Mouse (Mus musculus) embryonic facial prominence, embryonic 15.5 days (tissue): ENCODE results near the gene Fam208b. TPM values are rescaled to one million over a fixed set of nuclear protein-coding genes. Genes with fewer than 3 reads are reported as not detected.

Source experiments
- ATAC-seq: fragments of 200-750 bp; cut with Nextera tagmentation; 2 replicates; pipeline ENCODE4 v1.8.0; 2017; ENCODE audit warnings: low read depth, moderate TSS enrichment; ENCODE audit not compliant: insufficient number of reproducible peaks, low FRiP score, low TSS enrichment
- H3K27ac ChIP-seq: fragments of 300-500 bp; sonication (generic); replicated peaks from 2 replicates; pipeline ENCODE4 v1.5.1; 2015; ENCODE audit warnings: mild to moderate bottlenecking, inconsistent platforms
- H3K27me3 ChIP-seq: fragments of 300-500 bp; sonication (generic); 2 replicates; pipeline ENCODE4 v1.6.1; 2015; ENCODE audit warnings: inconsistent platforms
- H3K36me3 ChIP-seq: fragments of 300-500 bp; sonication (generic); 2 replicates; pipeline ENCODE4 v1.6.1; 2015; ENCODE audit warnings: mild to moderate bottlenecking, inconsistent platforms
- H3K4me1 ChIP-seq: fragments of 300-500 bp; sonication (generic); 2 replicates; pipeline ENCODE4 v1.6.1; 2015; ENCODE audit warnings: inconsistent platforms
- H3K4me2 ChIP-seq: fragments of 300-500 bp; sonication (generic); replicated peaks from 2 replicates; pipeline ENCODE4 v1.6.1; 2015; ENCODE audit warnings: mild to moderate bottlenecking, inconsistent platforms
- H3K4me3 ChIP-seq: fragments of 300-500 bp; sonication (generic); replicated peaks from 2 replicates; pipeline ENCODE4 v1.5.1; 2015; ENCODE audit warnings: mild to moderate bottlenecking, inconsistent platforms
- H3K9ac ChIP-seq: fragments of 300-500 bp; sonication (generic); 2 replicates; pipeline ENCODE4 v1.6.1; 2015; ENCODE audit warnings: inconsistent platforms
- H3K9me3 ChIP-seq: fragments of 300-500 bp; sonication (generic); replicated peaks from 2 replicates; pipeline ENCODE4 v1.6.1; 2016; ENCODE audit warnings: inconsistent platforms
- WGBS: fragments of 180-500 bp; shearing (Covaris S2); methylation state at CpG from one replicate; pipeline ENCODE4 v1.1.7; 2015; 5-methylcytosine and 5-hydroxymethylcytosine counted together
- polyA plus RNA-seq: library from polyadenylated mRNA; unstranded; fragments of >200 nt; fragmentation: Nextera tagmentation; extraction: Ambion mirVana; gene quantifications from 2 replicates; pipeline ENCODE4 v1.2.1, GENCODE M21; 2015

The Fam208b gene
- polyA plus RNA-seq, 1 experiment from 2014 or later: 14.2 TPM

GRCm38 (mm10) chr13:3563130-3563529, 47.8 kb downstream of the Fam208b start:
- Histone ChIP-seq H3K4me3 (no peak overlapping the region), H3K27ac (no peak overlapping the region), H3K36me3 (peaks cover 47% of the 10 kb centered on the region), H3K4me1 (no peaks in the 10 kb centered on the region), H3K27me3 (no peaks in the 10 kb centered on the region), H3K9me3 (no peaks in the 10 kb centered on the region), H3K4me2 (no peak overlapping the region), H3K9ac (no peak overlapping the region)
- 97% methylated on average over 1 of the region's 1 CpGs for WGBS
- ATAC-seq: no peak

DNA sequence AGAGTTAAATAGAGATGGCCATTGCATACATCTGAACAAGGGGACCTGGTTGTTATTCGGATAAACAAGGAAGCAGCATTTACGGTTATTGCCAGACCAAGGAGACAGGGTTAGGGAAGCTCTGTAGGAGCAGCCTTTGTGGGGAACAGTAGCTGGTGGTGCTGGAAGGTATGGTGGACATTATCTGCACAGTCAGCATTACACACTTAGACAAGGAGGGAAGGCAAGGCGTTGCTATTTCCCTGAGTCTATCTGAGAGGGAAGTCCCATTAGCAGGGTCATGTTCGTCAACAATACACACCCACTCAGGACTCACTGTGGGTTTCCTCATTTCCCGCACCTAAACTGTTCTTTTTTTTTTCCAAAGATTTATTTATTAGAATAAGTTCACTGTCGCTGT, 63.1 kb downstream of the Fam208b start:
- H3K9ac ChIP-seq: no peak overlapping the region
- peaks cover 14% of the 10 kb centered on the region; the same call in 1 of the 2 replicates for H3K4me1 ChIP-seq
- H3K4me3 ChIP-seq: no peak overlapping the region
- H3K36me3 ChIP-seq: peaks cover 21% of the 10 kb centered on the region
- H3K27me3 ChIP-seq: no peaks in the 10 kb centered on the region
- 87% methylated on average over 6 of the region's 6 CpGs for WGBS
- no peaks in the 10 kb centered on the region for H3K9me3 ChIP-seq
- H3K4me2 ChIP-seq: no peak overlapping the region
- no peak for ATAC-seq
- H3K27ac ChIP-seq: 0 out of 2 replicates have a peak overlapping the region, but pooled peaks have one; percentile 13

DNA sequence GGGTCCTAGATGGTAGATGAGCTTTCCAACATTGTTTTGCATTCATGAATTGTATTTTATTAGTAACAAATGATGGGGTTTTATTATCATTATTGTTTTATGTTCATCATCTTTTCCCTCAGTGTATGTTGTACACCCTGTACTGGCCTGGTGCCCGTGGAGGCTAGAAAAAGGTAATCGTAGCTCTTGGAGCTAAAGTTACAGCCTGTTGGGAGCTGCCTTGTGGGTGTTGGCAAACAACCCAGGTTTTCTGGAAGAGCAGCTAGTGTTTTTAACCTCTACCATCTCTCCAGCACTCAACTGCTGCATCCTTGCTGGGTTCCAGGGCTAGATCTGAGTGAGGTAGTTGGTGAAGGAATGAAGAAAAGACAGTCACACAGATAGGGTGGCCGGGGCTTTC, 63.5 kb downstream of the Fam208b start:
- H3K27me3 ChIP-seq: no peaks in the 10 kb centered on the region
- H3K4me3 ChIP-seq: no peak overlapping the region
- H3K9me3 ChIP-seq: no peaks in the 10 kb centered on the region
- ATAC-seq: peak; percentile 67; the same call in 1 of the 2 replicates
- peaks cover 14% of the 10 kb centered on the region; the same call in 1 of the 2 replicates for H3K4me1 ChIP-seq
- WGBS: 59% methylated on average over 3 of the region's 3 CpGs
- H3K36me3 ChIP-seq: peaks cover 17% of the 10 kb centered on the region
- H3K27ac ChIP-seq: 0 out of 2 replicates have a peak overlapping the region, but pooled peaks have one; percentile 13
- no peak overlapping the region for H3K4me2 ChIP-seq
- H3K9ac ChIP-seq: no peak overlapping the region

DNA sequence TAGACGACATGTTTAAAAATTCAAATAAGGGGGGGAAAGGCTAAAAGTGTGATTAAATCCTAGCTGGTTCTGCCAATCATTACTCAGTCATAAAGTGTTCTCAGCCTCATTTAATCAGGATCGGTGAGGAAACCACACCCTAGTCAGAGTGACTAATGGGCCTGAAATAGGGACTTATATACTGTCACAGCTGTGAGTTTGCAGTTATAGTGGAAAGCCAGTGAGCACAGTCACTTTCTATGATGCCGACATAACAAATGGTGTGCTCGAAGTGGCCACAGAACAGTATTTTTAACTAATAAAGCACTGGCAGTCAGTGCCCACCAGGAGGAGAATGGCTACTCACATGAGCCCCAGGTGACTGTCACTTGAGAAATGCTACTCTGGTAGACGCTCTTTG, 66.0 kb downstream of the Fam208b start:
- no peak overlapping the region for H3K9ac ChIP-seq
- no peaks in the 10 kb centered on the region for H3K27me3 ChIP-seq
- no peak for ATAC-seq
- H3K4me2 ChIP-seq: no peak overlapping the region
- 67% methylated on average over 5 of the region's 5 CpGs for WGBS
- H3K4me1 ChIP-seq: peaks cover 31% of the 10 kb centered on the region
- H3K4me3 ChIP-seq: no peak overlapping the region
- H3K27ac ChIP-seq: no peak overlapping the region
- no peaks in the 10 kb centered on the region for H3K9me3 ChIP-seq
- H3K36me3 ChIP-seq: peaks cover 10% of the 10 kb centered on the region

DNA sequence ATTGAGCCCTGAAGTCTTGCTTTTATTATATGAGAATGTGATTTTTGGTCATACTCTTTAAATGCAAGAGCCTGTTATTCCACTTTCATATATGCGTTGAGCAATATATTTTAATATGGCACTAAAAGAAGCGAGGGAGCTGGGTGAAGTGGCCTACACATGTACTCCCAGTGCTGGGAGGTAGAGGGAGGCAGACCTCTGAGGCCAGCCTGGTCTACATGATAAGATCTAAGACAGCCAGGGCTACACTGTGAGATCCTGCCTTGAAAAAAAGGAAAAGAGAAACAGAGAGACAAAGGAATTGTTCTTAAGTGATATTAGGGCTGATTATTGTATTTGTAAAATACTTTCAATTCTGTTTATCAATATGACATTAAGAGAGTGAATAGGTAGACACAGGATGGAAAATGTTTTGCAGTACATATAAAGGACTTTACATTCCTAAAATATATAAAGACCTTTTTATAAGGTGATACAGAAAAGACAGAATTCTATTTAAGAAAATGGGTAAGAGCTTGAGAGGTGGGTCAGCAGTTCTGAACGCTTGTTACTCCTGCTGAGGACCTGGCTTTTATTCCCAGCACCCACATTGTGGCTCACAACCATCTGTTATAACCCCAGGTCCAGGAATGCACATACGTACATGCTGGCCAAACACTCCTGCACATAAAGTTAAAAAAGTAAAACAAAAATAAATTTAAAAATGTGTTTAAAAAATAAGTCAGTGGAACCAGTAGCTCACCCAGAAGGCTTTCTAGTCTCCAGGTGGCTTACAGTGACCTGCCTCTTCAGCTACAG, 66.6 kb downstream of the Fam208b start:
- ATAC-seq: no peak
- no peak overlapping the region for H3K4me3 ChIP-seq
- no peak overlapping the region for H3K9ac ChIP-seq
- H3K9me3 ChIP-seq: no peaks in the 10 kb centered on the region
- no peaks in the 10 kb centered on the region for H3K27me3 ChIP-seq
- H3K4me1 ChIP-seq: peaks cover 34% of the 10 kb centered on the region
- H3K36me3 ChIP-seq: peaks cover 9% of the 10 kb centered on the region
- 87% methylated on average over 4 of the region's 4 CpGs for WGBS
- no peak overlapping the region for H3K27ac ChIP-seq
- no peak overlapping the region for H3K4me2 ChIP-seq

GRCm38 (mm10) chr13:3541159-3541782, 69.6 kb downstream of the Fam208b start:
- ATAC-seq: no peak
- Histone ChIP-seq H3K4me2 (peak overlapping the region; percentile 9; the same call in 1 of the 2 replicates), H3K27me3 (no peaks in the 10 kb centered on the region), H3K27ac (no peak overlapping the region), H3K4me3 (no peak overlapping the region), H3K36me3 (no peaks in the 10 kb centered on the region), H3K9ac (no peak overlapping the region), H3K4me1 (peaks cover 30% of the 10 kb centered on the region), H3K9me3 (no peaks in the 10 kb centered on the region)
- WGBS: 61% methylated on average over 2 of the region's 2 CpGs

DNA sequence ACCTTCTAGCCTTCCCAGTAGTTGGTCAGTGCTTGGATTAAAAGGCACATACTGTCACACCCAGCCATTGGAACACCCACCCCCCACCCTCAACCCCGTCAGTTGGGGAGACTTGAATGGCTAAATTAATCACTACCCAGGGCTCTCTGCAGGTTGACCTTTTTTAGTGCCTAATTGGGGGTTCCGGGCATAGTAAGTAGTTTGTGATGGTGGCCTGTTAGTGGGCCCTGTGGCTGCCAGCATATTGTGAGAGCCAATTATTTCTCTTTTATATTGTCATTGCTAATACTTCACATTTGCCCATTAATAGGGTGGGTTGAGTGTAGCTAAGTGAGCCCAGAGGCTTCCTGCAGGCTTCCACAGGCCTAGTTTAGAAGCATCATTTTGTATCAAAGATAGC, 70.7 kb downstream of the Fam208b start:
- Histone ChIP-seq H3K4me2 (peak overlapping the region; percentile 61), H3K4me1 (peaks cover 27% of the 10 kb centered on the region), H3K27me3 (no peaks in the 10 kb centered on the region), H3K27ac (no peak overlapping the region), H3K4me3 (peak overlapping the region; percentile 96), H3K9me3 (no peaks in the 10 kb centered on the region), H3K9ac (no peak overlapping the region), H3K36me3 (no peaks in the 10 kb centered on the region)
- 39% methylated on average over 2 of the region's 2 CpGs for WGBS
- ATAC-seq: no peak

DNA sequence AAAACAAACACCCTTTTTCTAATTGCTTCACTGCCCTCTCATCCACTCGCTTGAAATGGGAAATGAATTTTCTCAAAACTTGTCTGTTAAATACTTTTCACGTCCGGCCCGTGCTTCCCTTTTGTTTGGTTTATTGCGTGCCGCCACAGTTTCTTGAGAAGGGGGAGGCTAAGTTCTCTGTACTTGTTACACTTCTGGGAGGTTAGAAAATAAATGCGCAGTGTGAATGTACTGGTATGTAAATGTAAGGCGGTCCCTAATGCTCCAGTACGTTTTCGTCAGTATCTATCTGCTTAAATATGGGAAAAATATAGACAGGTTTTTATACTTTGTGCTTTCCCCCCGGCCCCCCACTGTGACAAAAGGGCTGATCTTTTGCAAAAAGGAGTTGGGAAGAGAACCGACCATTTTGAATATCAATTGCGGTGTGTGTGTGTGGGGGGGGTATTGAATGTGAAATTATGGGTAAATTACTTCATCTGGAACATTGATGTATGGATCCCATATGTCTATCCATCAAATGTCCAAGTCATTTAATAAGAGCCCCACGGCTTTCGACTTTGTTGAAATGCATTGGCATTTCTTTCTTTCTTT, 71.8 kb downstream of the Fam208b start:
- ATAC-seq: no peak
- peak overlapping the region; percentile 96 for H3K4me3 ChIP-seq
- peak overlapping the region; percentile 99 for H3K9ac ChIP-seq
- H3K4me1 ChIP-seq: peaks cover 27% of the 10 kb centered on the region
- no peaks in the 10 kb centered on the region for H3K27me3 ChIP-seq
- H3K9me3 ChIP-seq: no peaks in the 10 kb centered on the region
- 2% methylated on average over 15 of the region's 15 CpGs for WGBS
- peak overlapping the region; percentile 99 for H3K27ac ChIP-seq
- H3K36me3 ChIP-seq: no peaks in the 10 kb centered on the region
- peak overlapping the region; percentile 61 for H3K4me2 ChIP-seq

GRCm38 (mm10) chr13:3538223-3538968, 72.5 kb downstream of the Fam208b start:
- Histone ChIP-seq H3K27me3 (no peaks in the 10 kb centered on the region), H3K9ac (peak overlapping the region; percentile 99), H3K4me3 (peak overlapping the region; percentile 96), H3K27ac (peak overlapping the region; percentile 99), H3K36me3 (no peaks in the 10 kb centered on the region), H3K4me1 (peaks cover 27% of the 10 kb centered on the region), H3K4me2 (peak overlapping the region; percentile 61), H3K9me3 (no peaks in the 10 kb centered on the region)
- WGBS: under 1% methylated on average over 59 of the region's 59 CpGs
- peak; percentile 59; the same call in 1 of the 2 replicates for ATAC-seq

DNA sequence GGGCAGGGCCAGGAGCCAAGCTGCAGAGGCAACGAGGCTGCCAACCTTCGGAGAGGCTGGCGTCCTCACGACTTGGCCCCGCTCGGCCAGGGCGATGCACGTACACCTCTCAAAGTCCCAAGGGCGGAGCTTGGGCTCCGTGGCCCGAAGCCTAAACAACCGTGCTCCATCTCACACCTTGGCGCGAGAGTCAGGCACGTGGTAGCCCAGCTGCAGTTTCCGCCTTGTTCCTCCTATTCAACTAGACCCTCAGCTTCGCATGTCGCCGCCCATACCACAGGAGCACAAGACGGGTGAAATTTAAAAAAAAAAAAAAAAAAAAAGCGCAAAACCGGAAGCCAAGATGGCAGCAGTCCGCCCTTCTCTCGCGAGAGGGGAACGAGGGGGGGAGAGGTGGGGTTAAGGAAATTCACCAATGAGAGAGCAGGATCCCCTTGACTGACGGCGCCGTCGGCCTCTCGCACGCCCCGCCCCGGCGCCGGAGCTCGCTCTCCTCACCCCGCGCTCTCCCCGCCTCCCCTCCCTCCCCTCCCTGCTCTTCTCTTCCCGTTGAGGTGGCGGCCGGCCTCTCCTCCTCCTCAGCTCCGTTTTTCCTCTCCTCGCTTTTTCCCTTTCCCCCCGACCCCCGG, 73.2 kb downstream of the Fam208b start, which contains the start of gene Gdi2:
Gdi2 (plus strand) TSS at position 470 of the 629 bp plus-strand sequence.
- ATAC-seq: peak; percentile 98
- no peaks in the 10 kb centered on the region for H3K9me3 ChIP-seq

More for the DNA sequence above, 73.2 kb downstream of the Fam208b start, which contains the start of gene Gdi2:
- WGBS: under 1% methylated on average over 47 of the region's 47 CpGs
- Histone ChIP-seq H3K4me3 (peak within 1 kb of the TSS; percentile 96), H3K4me2 (peak within 1 kb of the TSS; percentile 81), H3K27ac (peak within 1 kb of the TSS; percentile 100), H3K27me3 (no peaks in the 10 kb centered on the region), H3K9ac (peak within 1 kb of the TSS; percentile 99), H3K36me3 (no peaks in the 10 kb centered on the region), H3K4me1 (peaks cover 27% of the 10 kb centered on the region)
